Mouse (Mus musculus) urinary bladder, postnatal 14 days (tissue): ENCODE measurements at regions not wholly inside any gene's neighbourhood (a gene's known extent, or its start where the extent isn't known, plus 50 kb on each side); places are given as distances from the start of the nearest gene placed in this dataset.

Experiments used
- DNase-seq: peaks from one replicate; pipeline ENCODE4 v3.0.0; 2021; ENCODE audit warnings: low spot score

- no peak for DNase-seq
Observed at GRCm38 (mm10) chr10:30132243-30132642, 68.1 kb downstream of the Cenpw start.

GRCm38 (mm10) chr10:30110341-30110740 is 90.0 kb downstream of the Cenpw start:
- DNase-seq, result peak; percentile 14

GRCm38 (mm10) chr10:30102443-30102842 is 97.9 kb downstream of the Cenpw start:
- no peak for DNase-seq

GRCm38 (mm10) chr10:30094603-30095002 is 105.8 kb downstream of the Cenpw start:
- DNase-seq, result no peak

GRCm38 (mm10) chr10:30091549-30091948 is 108.8 kb downstream of the Cenpw start:
- no peak for DNase-seq

- DNase-seq, result peak; percentile 3
Observed at GRCm38 (mm10) chr10:30089406-30089805, 111.0 kb downstream of the Cenpw start.

- DNase-seq, result no peak
Observed at GRCm38 (mm10) chr10:30085059-30085458, 115.3 kb downstream of the Cenpw start.

- no peak for DNase-seq
Observed at GRCm38 (mm10) chr10:30066692-30067091, 133.7 kb downstream of the Cenpw start.

GRCm38 (mm10) chr10:30030621-30031020 is 169.7 kb downstream of the Cenpw start:
- no peak for DNase-seq

GRCm38 (mm10) chr10:30002950-30003636 is 197.3 kb downstream of the Cenpw start:
- no peak for DNase-seq

GRCm38 (mm10) chr10:30000836-30001235 is 199.5 kb downstream of the Cenpw start:
- no peak for DNase-seq

GRCm38 (mm10) chr10:29981539-29981938 is 218.8 kb downstream of the Cenpw start:
- no peak for DNase-seq
